Mouse (Mus musculus): Measurements from ENCODE around the gene Tcl1b3.

- TF ChIP-seq EP300 (IDR thresholded peaks at IDR 0.05; ENCODE audit: insufficient read depth, low read depth, low read length): no peak
- no peak for TF ChIP-seq CTCF (IDR thresholded peaks at IDR 0.05; ENCODE audit: low read depth, low read length)
- no peak for TF ChIP-seq POLR2A (IDR thresholded peaks at IDR 0.05; ENCODE audit: insufficient read depth, low read length)
These were observed 24.1 kb upstream of the Tcl1b3 start for GRCm38 (mm10) chr12:105166734-105167133.

Measured in ES-Bruce4 (cell line).